Mouse (Mus musculus) spleen, adult 2 months (tissue): ENCODE measurements at regions not wholly inside any gene's neighbourhood (a gene's known extent, or its start where the extent isn't known, plus 50 kb on each side); places are given as distances from the start of the nearest gene placed in this dataset.

Source experiments
- DNase-seq, 2 experiments: peaks; one replicate each; pipeline versions ENCODE4 v3.0.0 to v3.0.0-alpha.2; 2012 to 2021; ENCODE audit warnings: low spot score in 2 of 2, low read depth in 1 of 2
- H3K27ac ChIP-seq: fragments of 200-500 bp; 2 replicates; pipeline ENCODE4 v1.5.1; 2012; ENCODE audit warnings: low read length, inconsistent platforms; ENCODE audit not compliant: insufficient read depth
- H3K27me3 ChIP-seq: fragments of 200-500 bp; 2 replicates; pipeline ENCODE4 v1.6.1; 2012; ENCODE audit warnings: mild to moderate bottlenecking, moderate library complexity, low read length, inconsistent platforms; ENCODE audit not compliant: control insufficient read depth, insufficient read depth
- H3K36me3 ChIP-seq: fragments of 200-500 bp; 2 replicates; pipeline ENCODE4 v1.6.1; 2012; ENCODE audit warnings: mild to moderate bottlenecking, low read length, inconsistent platforms; ENCODE audit not compliant: control insufficient read depth, insufficient read depth
- H3K4me1 ChIP-seq: fragments of 200-500 bp; 2 replicates; pipeline ENCODE4 v1.6.1; 2011; ENCODE audit warnings: inconsistent platforms; ENCODE audit not compliant: control insufficient read depth, insufficient read depth, insufficient read length
- H3K4me3 ChIP-seq: fragments of 200-500 bp; 2 replicates; pipeline ENCODE4 v1.5.1; 2011; ENCODE audit warnings: mild to moderate bottlenecking, inconsistent platforms; ENCODE audit not compliant: insufficient read depth, insufficient read length; ENCODE audit errors: extremely low read depth
- CTCF ChIP-seq: fragments of 200-500 bp; IDR thresholded peaks from 2 replicates; pipeline ENCODE4 v1.5.1; 2011; ENCODE audit warnings: mild to moderate bottlenecking, inconsistent platforms; ENCODE audit not compliant: insufficient read depth, insufficient read length, insufficient replicate concordance; ENCODE audit errors: extremely low read depth
- POLR2A ChIP-seq: fragments of 200-500 bp; IDR thresholded peaks from 2 replicates; pipeline ENCODE4 v1.6.1; 2011; ENCODE audit warnings: low read depth, low read length, inconsistent platforms
- WGBS: fragments of 180-500 bp; shearing (Covaris S2); methylation state at CpG from one replicate; pipeline ENCODE4 v1.1.7; 2018; 5-methylcytosine and 5-hydroxymethylcytosine counted together

- 77% methylated on average over 4 of the region's 4 CpGs for WGBS
- TF ChIP-seq CTCF (no peak), POLR2A (no peak)
- H3K27me3 ChIP-seq = no peaks in the 10 kb centered on the region
- DNase-seq = no peak
- H3K36me3 ChIP-seq = no peaks in the 10 kb centered on the region
- no peak overlapping the region for H3K4me3 ChIP-seq
- H3K4me1 ChIP-seq = no peaks in the 10 kb centered on the region
- no peak overlapping the region for H3K27ac ChIP-seq
Observed at GRCm38 (mm10) chr9:88065057-88065456, 261.9 kb upstream of the Nt5e start.

DNA sequence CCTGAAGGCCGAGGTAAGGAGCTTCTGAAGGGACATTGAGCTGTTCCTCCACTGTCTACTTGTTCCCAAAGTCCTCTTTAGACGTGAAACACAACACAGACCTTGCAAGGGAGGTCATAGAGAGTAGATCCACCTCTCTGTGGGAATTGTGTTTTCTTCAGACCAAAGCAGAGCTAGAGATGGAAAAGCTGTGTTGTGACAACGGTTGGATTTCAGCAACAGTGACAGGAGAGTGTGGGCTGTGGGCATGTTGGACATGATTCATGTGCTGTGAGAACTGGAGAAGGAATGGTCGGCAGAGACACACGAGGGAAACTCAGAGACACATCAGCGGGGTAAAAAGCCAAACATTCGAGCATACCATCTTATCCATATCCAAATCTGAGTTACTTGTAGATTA, 261.2 kb upstream of the Nt5e start:
- H3K27ac ChIP-seq = no peak overlapping the region
- no peak for DNase-seq

GRCm38 (mm10) chr9:88068322-88068721, 258.7 kb upstream of the Nt5e start:
- no peak overlapping the region for H3K4me3 ChIP-seq
- no peaks in the 10 kb centered on the region for H3K36me3 ChIP-seq
- TF ChIP-seq CTCF (no peak), POLR2A (no peak)
- H3K4me1 ChIP-seq = no peaks in the 10 kb centered on the region
- 95% methylated on average over 8 of the region's 8 CpGs for WGBS
- no peak for DNase-seq
- H3K27ac ChIP-seq = no peak overlapping the region
- H3K27me3 ChIP-seq = no peaks in the 10 kb centered on the region

More for the DNA sequence above, 261.2 kb upstream of the Nt5e start:
- Histone ChIP-seq H3K36me3 (no peaks in the 10 kb centered on the region), H3K4me1 (no peaks in the 10 kb centered on the region), H3K27me3 (no peaks in the 10 kb centered on the region), H3K4me3 (no peak overlapping the region)
- 74% methylated on average over 7 of the region's 7 CpGs for WGBS
- TF ChIP-seq POLR2A (no peak), CTCF (no peak)

- H3K36me3 ChIP-seq = no peaks in the 10 kb centered on the region
- no peaks in the 10 kb centered on the region for H3K4me1 ChIP-seq
- no peak overlapping the region for H3K27ac ChIP-seq
- DNase-seq = no peak
- H3K4me3 ChIP-seq = no peak overlapping the region
- no peak for TF ChIP-seq POLR2A
- H3K27me3 ChIP-seq = no peaks in the 10 kb centered on the region
- 89% methylated on average over 15 of the region's 15 CpGs for WGBS
Observed at GRCm38 (mm10) chr9:88068881-88069304, 258.1 kb upstream of the Nt5e start.

DNA sequence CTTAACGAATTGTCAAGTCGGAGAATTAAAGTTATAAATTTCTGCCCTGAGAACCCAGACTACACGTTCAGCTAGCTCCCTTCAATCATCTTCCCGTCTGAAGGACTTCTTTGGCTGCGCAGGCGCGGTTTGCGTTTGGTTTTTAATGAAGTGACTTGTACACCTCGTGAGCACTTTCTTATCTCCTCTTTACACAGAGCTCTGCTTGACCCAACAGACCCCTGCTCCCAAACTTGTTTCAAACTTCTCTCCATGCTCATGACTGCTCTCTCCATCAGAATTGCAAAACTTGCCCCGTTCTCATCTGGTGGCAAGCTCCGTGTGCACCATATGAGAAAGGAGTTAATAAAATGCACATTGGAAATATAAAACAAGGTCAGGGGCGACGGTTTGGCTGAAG, 257.2 kb upstream of the Nt5e start:
- H3K27me3 ChIP-seq = no peaks in the 10 kb centered on the region
- H3K4me3 ChIP-seq = no peak overlapping the region
- no peak overlapping the region for H3K27ac ChIP-seq
- no peak for DNase-seq
- 91% methylated on average over 13 of the region's 13 CpGs for WGBS
- TF ChIP-seq CTCF (no peak), POLR2A (no peak)
- no peaks in the 10 kb centered on the region for H3K36me3 ChIP-seq
- no peaks in the 10 kb centered on the region for H3K4me1 ChIP-seq

DNA sequence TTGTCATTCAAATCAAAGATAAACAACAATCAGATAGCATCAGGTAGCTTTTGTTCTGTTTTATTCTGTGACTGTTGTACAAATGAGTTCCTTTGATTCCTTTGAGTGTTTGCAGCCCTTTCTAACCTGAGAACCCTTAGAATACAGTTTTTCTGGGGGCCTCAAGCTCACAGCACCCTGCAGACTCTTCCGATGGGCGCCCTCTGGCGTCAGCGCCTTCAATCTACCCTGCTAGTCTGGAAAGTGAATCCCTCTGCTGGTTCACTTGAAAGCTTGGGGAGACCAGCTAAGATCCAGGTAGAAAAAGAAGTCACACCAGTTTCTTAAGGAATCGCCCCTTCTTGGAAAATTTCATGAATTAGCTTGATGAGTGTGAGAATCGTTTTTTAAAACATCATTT, 253.8 kb upstream of the Nt5e start:
- Histone ChIP-seq H3K4me1 (no peaks in the 10 kb centered on the region), H3K27ac (no peak overlapping the region), H3K36me3 (no peaks in the 10 kb centered on the region), H3K27me3 (no peaks in the 10 kb centered on the region), H3K4me3 (no peak overlapping the region)
- no peak for DNase-seq
- TF ChIP-seq CTCF (no peak), POLR2A (no peak)
- WGBS = 25% methylated on average over 6 of the region's 6 CpGs

DNA sequence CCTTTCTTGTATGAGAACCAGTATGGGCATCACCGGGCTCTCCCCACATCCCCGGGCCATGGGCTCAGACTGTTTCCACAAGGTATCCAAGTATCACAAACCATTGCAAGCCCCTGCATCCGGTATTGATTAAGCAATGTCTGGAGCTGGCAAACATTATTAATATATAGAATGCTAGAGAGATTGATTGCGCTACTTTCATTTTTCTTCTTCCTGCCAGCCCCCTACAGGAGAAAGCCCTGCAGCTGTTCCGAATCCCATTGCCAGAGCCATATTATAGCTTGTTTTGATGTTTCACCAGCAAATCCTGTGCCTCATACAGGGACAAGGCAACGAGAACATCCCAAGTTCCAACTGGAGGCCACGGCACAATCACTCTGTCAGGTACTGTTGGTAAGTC, 253.4 kb upstream of the Nt5e start:
- H3K4me3 ChIP-seq = no peak overlapping the region
- no peak overlapping the region for H3K27ac ChIP-seq
- no peak for DNase-seq
- H3K4me1 ChIP-seq = no peaks in the 10 kb centered on the region
- 74% methylated on average over 7 of the region's 7 CpGs for WGBS
- no peak for TF ChIP-seq CTCF
- no peaks in the 10 kb centered on the region for H3K27me3 ChIP-seq
- H3K36me3 ChIP-seq = no peaks in the 10 kb centered on the region
